Mouse (Mus musculus) embryonic facial prominence, embryonic 11.5 days (tissue): ENCODE measurements at regions not wholly inside any gene's neighbourhood (a gene's known extent, or its start where the extent isn't known, plus 50 kb on each side); places are given as distances from the start of the nearest gene placed in this dataset.

ENCODE experiments used
- ATAC-seq: fragments of 200-750 bp; cut with Nextera tagmentation; replicated peaks from 2 replicates; pipeline ENCODE4 v1.8.0; 2017; ENCODE audit warnings: low read depth; ENCODE audit not compliant: insufficient number of reproducible peaks, low FRiP score, low TSS enrichment
- DNase-seq: peaks from one replicate; pipeline ENCODE4 v3.0.0-alpha.2; 2015; ENCODE audit warnings: low spot score
- H3K27ac ChIP-seq: fragments of 300-500 bp; sonication (generic); replicated peaks from 2 replicates; pipeline ENCODE4 v1.5.1; 2014; ENCODE audit warnings: mild to moderate bottlenecking, low read depth, low read length, control low read depth
- H3K27me3 ChIP-seq: fragments of 300-500 bp; sonication (generic); 2 replicates; pipeline ENCODE4 v1.6.1; 2014; ENCODE audit warnings: mild to moderate bottlenecking, low read length, moderate library complexity, mixed read lengths; ENCODE audit not compliant: control insufficient read depth, insufficient read depth
- H3K36me3 ChIP-seq: fragments of 300-500 bp; sonication (generic); replicated peaks from 2 replicates; pipeline ENCODE4 v1.6.1; 2014; ENCODE audit warnings: low read depth, mild to moderate bottlenecking, low read length, moderate library complexity, mixed read lengths; ENCODE audit not compliant: control insufficient read depth, insufficient read depth
- H3K4me1 ChIP-seq: fragments of 300-500 bp; sonication (generic); 2 replicates; pipeline ENCODE4 v1.6.1; 2014; ENCODE audit warnings: low read length, mixed read lengths; ENCODE audit not compliant: control insufficient read depth, insufficient read depth
- H3K4me2 ChIP-seq: fragments of 300-500 bp; sonication (generic); 2 replicates; pipeline ENCODE4 v1.6.1; 2014; ENCODE audit warnings: low read depth, mild to moderate bottlenecking, control low read depth, low read length, moderate library complexity
- H3K4me3 ChIP-seq: fragments of 300-500 bp; sonication (generic); 2 replicates; pipeline ENCODE4 v1.5.1; 2014; ENCODE audit warnings: low read depth, low read length, control low read depth
- H3K9ac ChIP-seq: fragments of 300-500 bp; sonication (generic); replicated peaks from 2 replicates; pipeline ENCODE4 v1.6.1; 2014; ENCODE audit warnings: mild to moderate bottlenecking, control low read depth, low read length
- H3K9me3 ChIP-seq: fragments of 300-500 bp; sonication (generic); replicated peaks from 2 replicates; pipeline ENCODE4 v1.6.1; 2016; ENCODE audit warnings: mild to moderate bottlenecking, low read length, inconsistent platforms, mixed read lengths; ENCODE audit not compliant: control insufficient read depth
- WGBS: fragments of 180-500 bp; shearing (Covaris S2); extraction: QIAGEN DNeasy Blood & Tissue Kit; methylation state at CpG from one replicate; pipeline ENCODE4 v1.1.7; 2014; 5-methylcytosine and 5-hydroxymethylcytosine counted together

DNA sequence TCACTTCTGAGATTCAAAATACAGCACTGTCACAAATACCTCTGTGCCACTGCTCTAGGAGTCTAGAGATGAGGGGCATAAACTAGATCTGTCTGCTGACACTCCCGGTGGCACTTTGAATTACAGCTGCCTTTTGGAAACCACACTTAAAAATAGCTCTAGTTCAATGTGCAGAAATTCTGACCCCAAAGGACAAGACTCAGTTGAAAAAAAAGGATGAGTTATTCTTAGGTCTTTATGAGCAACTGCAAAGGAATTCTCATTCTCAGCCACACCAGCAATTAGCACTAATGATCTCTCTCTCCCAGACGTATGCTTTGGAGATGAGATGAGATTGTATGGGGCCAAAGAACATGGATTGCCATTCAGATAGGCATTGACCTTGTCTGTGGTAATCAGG, 104.3 kb upstream of the Zc3h12c start:
- Histone ChIP-seq H3K9me3 (no peaks in the 10 kb centered on the region), H3K4me2 (no peak overlapping the region), H3K27ac (no peak overlapping the region), H3K4me3 (no peak overlapping the region), H3K4me1 (no peaks in the 10 kb centered on the region), H3K27me3 (no peaks in the 10 kb centered on the region), H3K9ac (no peak overlapping the region), H3K36me3 (no peaks in the 10 kb centered on the region)
- DNase-seq (no peak), ATAC-seq (no peak)
- 73% methylated on average over 2 of the region's 2 CpGs for WGBS

DNA sequence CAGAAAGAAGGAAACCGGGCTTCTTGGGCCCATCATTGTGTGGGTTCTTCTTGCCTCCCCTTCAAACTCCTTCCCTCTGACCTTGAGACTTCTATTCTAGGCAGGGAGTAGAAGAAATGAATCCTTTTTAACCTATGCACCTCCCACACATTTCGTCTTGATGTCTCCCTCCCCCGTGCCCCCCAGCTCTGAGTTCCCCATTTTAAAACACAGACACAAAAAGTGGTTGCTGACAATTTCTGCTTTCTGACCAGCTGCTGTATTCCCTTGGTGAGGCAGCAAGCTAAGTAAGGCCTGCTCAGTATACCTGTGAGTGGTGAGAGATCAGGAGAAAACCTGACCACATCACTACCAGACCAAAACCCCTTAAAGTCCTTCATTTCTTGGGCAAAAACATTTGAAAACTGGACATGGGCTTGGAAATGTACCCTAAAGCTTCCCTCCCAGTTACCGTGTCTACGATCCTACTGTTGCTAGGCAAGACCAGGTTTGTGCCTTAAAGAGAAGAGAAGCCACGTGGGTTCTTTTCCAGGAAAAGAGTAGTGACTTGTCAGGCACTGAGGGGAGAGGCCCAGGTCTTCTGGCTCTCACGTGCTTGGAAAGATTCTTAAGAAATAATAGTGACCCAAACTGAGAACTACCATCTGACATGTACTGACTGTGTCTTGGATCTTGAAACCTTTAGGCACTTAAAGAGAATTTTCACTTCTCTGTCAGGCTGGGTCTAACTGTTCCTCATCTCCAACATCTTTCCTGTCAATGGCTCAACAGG, 103.2 kb upstream of the Zc3h12c start:
- Histone ChIP-seq H3K4me1 (no peaks in the 10 kb centered on the region), H3K27me3 (no peaks in the 10 kb centered on the region), H3K9me3 (no peaks in the 10 kb centered on the region), H3K9ac (no peak overlapping the region), H3K36me3 (no peaks in the 10 kb centered on the region), H3K4me2 (no peak overlapping the region), H3K4me3 (no peak overlapping the region), H3K27ac (no peak overlapping the region)
- DNase-seq (no peak), ATAC-seq (no peak)
- 86% methylated on average over 7 of the region's 7 CpGs for WGBS

DNA sequence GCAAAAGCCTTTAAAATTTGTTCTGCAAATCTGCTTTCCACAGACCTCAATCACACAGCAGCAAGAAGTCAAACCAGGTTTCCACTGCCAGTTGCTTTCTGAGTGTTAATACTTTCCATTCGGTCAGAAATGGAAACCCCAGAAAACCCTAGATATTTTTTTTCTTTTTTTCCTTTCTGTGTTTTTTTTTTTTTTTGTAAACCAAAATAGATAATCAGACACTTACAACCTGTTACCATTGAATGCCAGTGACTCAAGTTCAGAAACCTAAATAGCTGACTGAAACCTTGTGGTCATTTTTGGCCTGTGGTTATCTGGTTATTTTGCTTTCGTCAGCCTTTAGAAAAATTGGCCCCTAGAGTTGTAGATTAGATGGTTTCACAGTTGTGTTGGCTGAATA, 93.2 kb upstream of the Zc3h12c start:
- no peaks in the 10 kb centered on the region for H3K4me1 ChIP-seq
- no peaks in the 10 kb centered on the region for H3K27me3 ChIP-seq
- no peak overlapping the region for H3K4me3 ChIP-seq
- H3K9me3 ChIP-seq, result no peaks in the 10 kb centered on the region
- H3K36me3 ChIP-seq, result no peaks in the 10 kb centered on the region
- 89% methylated on average over 2 of the region's 2 CpGs for WGBS
- H3K27ac ChIP-seq, result no peak overlapping the region
- ATAC-seq, result no peak
- no peak overlapping the region for H3K9ac ChIP-seq
- H3K4me2 ChIP-seq, result no peak overlapping the region
- no peak for DNase-seq

DNA sequence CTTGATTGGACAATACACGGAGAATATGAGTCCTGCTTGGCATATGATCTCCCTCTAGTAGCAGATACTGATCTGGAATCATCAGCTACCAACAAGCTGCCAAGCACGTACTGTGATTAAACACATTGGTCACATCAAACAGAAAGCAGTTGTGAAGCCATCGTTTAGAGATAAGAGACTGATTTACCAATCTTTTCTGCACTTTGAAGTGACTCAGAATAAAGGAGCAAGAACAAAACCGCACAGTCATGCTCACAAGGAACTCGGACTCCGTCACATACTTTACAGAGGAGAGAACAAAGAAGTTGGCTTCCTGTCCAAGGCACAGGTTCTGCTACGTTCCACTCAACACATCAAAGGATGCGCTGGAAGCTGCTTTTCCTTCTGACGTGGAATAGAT, 91.1 kb upstream of the Zc3h12c start:
- ATAC-seq (no peak), DNase-seq (no peak)
- Histone ChIP-seq H3K36me3 (no peaks in the 10 kb centered on the region), H3K27me3 (no peaks in the 10 kb centered on the region), H3K9me3 (no peaks in the 10 kb centered on the region), H3K4me1 (no peaks in the 10 kb centered on the region), H3K27ac (no peak overlapping the region), H3K4me2 (no peak overlapping the region), H3K9ac (no peak overlapping the region), H3K4me3 (no peak overlapping the region)
- WGBS, result 73% methylated on average over 9 of the region's 9 CpGs

GRCm38 (mm10) chr9:52255692-52256091, 87.3 kb upstream of the Zc3h12c start:
- no peak overlapping the region for H3K9ac ChIP-seq
- no peaks in the 10 kb centered on the region for H3K9me3 ChIP-seq
- WGBS, result 81% methylated on average over 4 of the region's 4 CpGs

GRCm38 (mm10) chr9:52254475-52254874, 86.1 kb upstream of the Zc3h12c start:
- Histone ChIP-seq H3K27me3 (no peaks in the 10 kb centered on the region), H3K9me3 (no peaks in the 10 kb centered on the region), H3K27ac (no peak overlapping the region), H3K36me3 (no peaks in the 10 kb centered on the region), H3K4me2 (no peak overlapping the region), H3K4me3 (no peak overlapping the region), H3K4me1 (no peaks in the 10 kb centered on the region), H3K9ac (no peak overlapping the region)
- DNase-seq (no peak), ATAC-seq (no peak)
- WGBS, result 86% methylated on average over 6 of the region's 6 CpGs

More at GRCm38 (mm10) chr9:52255692-52256091, 87.3 kb upstream of the Zc3h12c start:
- Histone ChIP-seq H3K4me3 (no peak overlapping the region), H3K27ac (no peak overlapping the region), H3K4me2 (no peak overlapping the region), H3K4me1 (no peaks in the 10 kb centered on the region), H3K27me3 (no peaks in the 10 kb centered on the region), H3K36me3 (no peaks in the 10 kb centered on the region)
- DNase-seq (no peak), ATAC-seq (no peak)

- no peak for DNase-seq
- Histone ChIP-seq H3K36me3 (no peaks in the 10 kb centered on the region), H3K9me3 (no peaks in the 10 kb centered on the region), H3K4me3 (no peak overlapping the region), H3K27me3 (no peaks in the 10 kb centered on the region), H3K27ac (no peak overlapping the region), H3K4me2 (no peak overlapping the region), H3K9ac (no peak overlapping the region), H3K4me1 (no peaks in the 10 kb centered on the region)
- ATAC-seq, result no peak
- WGBS, result 87% methylated on average over 5 of the region's 5 CpGs
Measured at GRCm38 (mm10) chr9:52251455-52251854, 83.1 kb upstream of the Zc3h12c start.

GRCm38 (mm10) chr9:52246712-52247111, 78.3 kb upstream of the Zc3h12c start:
- H3K27ac ChIP-seq, result no peak overlapping the region
- no peak overlapping the region for H3K9ac ChIP-seq
- no peaks in the 10 kb centered on the region for H3K9me3 ChIP-seq
- DNase-seq (no peak), ATAC-seq (no peak)
- H3K36me3 ChIP-seq, result no peaks in the 10 kb centered on the region
- no peaks in the 10 kb centered on the region for H3K4me1 ChIP-seq
- H3K4me3 ChIP-seq, result no peak overlapping the region
- 96% methylated on average over 1 of the region's 1 CpGs for WGBS
- no peaks in the 10 kb centered on the region for H3K27me3 ChIP-seq
- H3K4me2 ChIP-seq, result no peak overlapping the region
